9 mouse cellular contexts compared by ENCODE assay signal in genomic region chr11:118201833-118202409, GRCm38 (mm10). TPM values are rescaled to one million over a fixed set of nuclear protein-coding genes. Genes with fewer than 3 reads are reported as not detected.
DNase-seq lines count a peak whose midpoint lies in the region; ATAC-seq and TF ChIP-seq lines count a peak whose summit lies in the region.
"Had no signal": no experiment of that assay in that cellular context is flagged by ENCODE, and none has a peak within 500 bp of the region (broad histone marks: within the 10 kb centered on the region; RNA-seq: fewer than 3 reads in every experiment).

No protein-coding gene starts in this region.

- no peak overlapping the region for H3K27ac ChIP-seq in CH12.LX (ENCODE audit: insufficient read depth, low read depth)
- H3K27ac ChIP-seq in heart, embryonic 15.5 days = peak overlapping the region; percentile 91
- peak overlapping the region; percentile 4; the same call in 1 of the 2 replicates for H3K27ac ChIP-seq in liver, embryonic 11.5 days (ENCODE audit: low read depth, low read length)

- TF ChIP-seq POLR2A in CH12.LX (IDR thresholded peaks at IDR 0.05; ENCODE audit: low read depth, low read length) = no peak

- DNase-seq in cerebellum, adult 9-11 months = peak; percentile 83
- DNase-seq in cerebellum, postnatal 25 days = no peak
- DNase-seq in CH12.LX (ENCODE audit: extremely low read depth) (no peak), adipocyte (ENCODE audit: low spot score) (no peak)
- DNase-seq in liver, embryonic 11.5 days (ENCODE audit: low spot score) = no peak
- DNase-seq in left cerebral cortex, adult 8-10 months (ENCODE audit: low spot score in 2 of 2) = no peak
- DNase-seq in thymus, postnatal 25 days = no peak

- peaks cover 44 to 95% of the 10 kb centered on the region in 2 experiments for H3K36me3 ChIP-seq in CH12.LX (replicated peaks in 1 of 2; ENCODE audit: control insufficient read depth in 1 of 2, insufficient read depth in 1 of 2, low read length in 1 of 2)
- no peaks in the 10 kb centered on the region for H3K36me3 ChIP-seq in heart, embryonic 15.5 days
- no peaks in the 10 kb centered on the region for H3K36me3 ChIP-seq in liver, embryonic 11.5 days (ENCODE audit: control insufficient read depth, insufficient read depth, low read length)

- in situ Hi-C loops in CH12.LX (cut with MboI; ENCODE audit: low pct_ligation_motif_present, low pct_unique_long_range_greater_than_20kb, low sequenced_read_pairs) = loop anchor here (5.0 kb wide), 1 partner anchor 45 kb away; no protein-coding TSS in a partner anchor

- WGBS in heart, embryonic 15.5 days = 16% methylated on average over 9 of the region's 9 CpGs
- 40% methylated on average over 9 of the region's 9 CpGs for WGBS in liver, embryonic 11.5 days

- H3K4me2 ChIP-seq in CH12.LX (ENCODE audit: insufficient read depth, low read depth, poor library complexity, severe bottlenecking) = no peak overlapping the region
- peak overlapping the region; percentile 69 for H3K4me2 ChIP-seq in heart, embryonic 15.5 days
- H3K4me2 ChIP-seq in liver, embryonic 11.5 days = peak overlapping the region; percentile 59

- no peak for TF ChIP-seq EP300 in CH12.LX (IDR thresholded peaks at IDR 0.05; ENCODE audit: low read length)

- peaks cover 62 to 100% of the 10 kb centered on the region in 2 experiments for H3K4me1 ChIP-seq in CH12.LX (ENCODE audit: control insufficient read depth in 1 of 2, insufficient read depth in 2 of 2)
- peaks cover 88% of the 10 kb centered on the region for H3K4me1 ChIP-seq in heart, embryonic 15.5 days (replicated peaks)
- H3K4me1 ChIP-seq in liver, embryonic 11.5 days (replicated peaks; ENCODE audit: control insufficient read depth, insufficient read depth, low read length) = peaks cover 50% of the 10 kb centered on the region

- H3K9ac ChIP-seq in CH12.LX (ENCODE audit: insufficient read depth, low read depth) = no peak overlapping the region
- peak overlapping the region; percentile 62 for H3K9ac ChIP-seq in heart, embryonic 15.5 days
- H3K9ac ChIP-seq in liver, embryonic 11.5 days (ENCODE audit: low read depth, low read length) = peak overlapping the region; percentile 25

- no peaks in the 10 kb centered on the region for H3K27me3 ChIP-seq in CH12.LX (replicated peaks)
- H3K27me3 ChIP-seq in heart, embryonic 15.5 days = no peaks in the 10 kb centered on the region
- H3K27me3 ChIP-seq in liver, embryonic 11.5 days (replicated peaks; ENCODE audit: control insufficient read depth, insufficient read depth, low read length) = no peaks in the 10 kb centered on the region

- H3K79me2 ChIP-seq in CH12.LX (replicated peaks; ENCODE audit: control insufficient read depth, extremely low read depth, insufficient read depth, poor library complexity, severe bottlenecking) = peaks cover 90% of the 10 kb centered on the region

- no peak for TF ChIP-seq RAD21 in CH12.LX (IDR thresholded peaks at IDR 0.05; ENCODE audit: low read depth, low read length)

- no peaks in the 10 kb centered on the region for H3K9me3 ChIP-seq in CH12.LX (replicated peaks; ENCODE audit: low read length)
- no peaks in the 10 kb centered on the region for H3K9me3 ChIP-seq in heart, embryonic 15.5 days (replicated peaks)
- no peaks in the 10 kb centered on the region for H3K9me3 ChIP-seq in liver, embryonic 11.5 days (ENCODE audit: control insufficient read depth, low read length)

- dilution Hi-C loops in CH12.LX (cut with MboI; ENCODE audit: extremely low pct_ligation_motif_present, extremely low pct_unique_long_range_greater_than_20kb, low sequenced_read_pairs) = no loop called here

- ATAC-seq in heart, embryonic 15.5 days (replicated peaks; ENCODE audit: insufficient number of reproducible peaks, insufficient read depth, low FRiP score, low read depth) = peak; percentile 23; the same call in 1 of the 2 replicates
- ATAC-seq in liver, embryonic 11.5 days (replicated peaks; ENCODE audit: low FRiP score) = 0 out of 2 replicates have a peak, but pooled peaks have one; percentile 15

- TF ChIP-seq CTCF in CH12.LX (conservative IDR thresholded peaks at IDR 0.05 in 1 of 2, IDR thresholded peaks at IDR 0.05 in 1 of 2; ENCODE audit: low read depth in 2 of 2, low read length in 2 of 2) = no peak

- peak overlapping the region in 1 of 3 experiments; percentile 43 for H3K4me3 ChIP-seq in CH12.LX (replicated peaks in 1 of 3; ENCODE audit: low read depth in 2 of 3, low read length in 2 of 3, poor library complexity in 1 of 3)
- H3K4me3 ChIP-seq in heart, embryonic 15.5 days = peak overlapping the region; percentile 53
- H3K4me3 ChIP-seq in liver, embryonic 11.5 days (ENCODE audit: low read depth, low read length) = peak overlapping the region; percentile 35
- H3K4me3 ChIP-seq: myocyte had no signal

TF ChIP-seq in CH12.LX, 34 proteins besides CTCF, POLR2A, EP300 and RAD21:
- TF ChIP-seq ZMIZ1 (IDR thresholded peaks at IDR 0.05; ENCODE audit: low read depth, low read length) (0 out of 2 replicates have a peak, but pooled peaks have one; percentile 33), TCF12 (IDR thresholded peaks at IDR 0.05; ENCODE audit: low read depth, low read length) (no peak), E2F4 (IDR thresholded peaks at IDR 0.05; ENCODE audit: insufficient replicate concordance, low read depth, low read length) (no peak), ZKSCAN1 (IDR thresholded peaks at IDR 0.05; ENCODE audit: borderline replicate concordance, low read depth, low read length) (no peak), GABPA (IDR thresholded peaks at IDR 0.05; ENCODE audit: insufficient replicate concordance, low read depth, low read length) (no peak), ZNF384 (IDR thresholded peaks at IDR 0.05; ENCODE audit: low read depth, low read length) (no peak), HCFC1 (IDR thresholded peaks at IDR 0.05; ENCODE audit: low read depth, low read length) (no peak), USF1 (IDR thresholded peaks at IDR 0.05; ENCODE audit: low read depth, low read length) (no peak)

RNA-seq across cellular contexts. Expression of gene Cyth1, which starts 46.5 kb away (rescaled TPM):
- total RNA-seq in CH12.LX (2012; rRNA removed) = 47.8 and 49.7 TPM in 2 replicates
- 108 and 122 TPM in 2 replicates for total RNA-seq in CH12.LX (2014; rRNA removed)
- 79.7 and 127 TPM in 2 replicates for polyA plus RNA-seq in CH12.LX (2012; ENCODE audit: insufficient read length, low read depth)
- polyA plus RNA-seq in heart, embryonic 15.5 days (2015; fragmentation: Nextera tagmentation; extraction: Ambion mirVana) = 18.0 and 24.4 TPM in 2 replicates
- 6.1 and 6.7 TPM in 2 replicates for polyA plus RNA-seq in liver, embryonic 11.5 days (2014; fragmentation: Nextera tagmentation; extraction: Ambion mirVana)
- 10 to 100 TPM; 62.7 to 77.3 (median 68.8) TPM for total RNA-seq in left cerebral cortex, adult 8-10 months (2022)
